Mouse (Mus musculus) bone marrow, adult 2 months (tissue): ENCODE data around the gene Ip6k1.

Experiments
- CTCF ChIP-seq: fragments of 200-500 bp; IDR thresholded peaks from 2 replicates; pipeline ENCODE4 v1.5.1; 2011; ENCODE audit warnings: low read length, control low read depth; ENCODE audit not compliant: control insufficient read depth, insufficient read depth
- POLR2A ChIP-seq: fragments of 200-500 bp; IDR thresholded peaks from 2 replicates; pipeline ENCODE4 v1.6.1; 2011; ENCODE audit warnings: low read depth, mild to moderate bottlenecking, control low read depth, low read length, borderline replicate concordance; ENCODE audit not compliant: control insufficient read depth

DNA sequence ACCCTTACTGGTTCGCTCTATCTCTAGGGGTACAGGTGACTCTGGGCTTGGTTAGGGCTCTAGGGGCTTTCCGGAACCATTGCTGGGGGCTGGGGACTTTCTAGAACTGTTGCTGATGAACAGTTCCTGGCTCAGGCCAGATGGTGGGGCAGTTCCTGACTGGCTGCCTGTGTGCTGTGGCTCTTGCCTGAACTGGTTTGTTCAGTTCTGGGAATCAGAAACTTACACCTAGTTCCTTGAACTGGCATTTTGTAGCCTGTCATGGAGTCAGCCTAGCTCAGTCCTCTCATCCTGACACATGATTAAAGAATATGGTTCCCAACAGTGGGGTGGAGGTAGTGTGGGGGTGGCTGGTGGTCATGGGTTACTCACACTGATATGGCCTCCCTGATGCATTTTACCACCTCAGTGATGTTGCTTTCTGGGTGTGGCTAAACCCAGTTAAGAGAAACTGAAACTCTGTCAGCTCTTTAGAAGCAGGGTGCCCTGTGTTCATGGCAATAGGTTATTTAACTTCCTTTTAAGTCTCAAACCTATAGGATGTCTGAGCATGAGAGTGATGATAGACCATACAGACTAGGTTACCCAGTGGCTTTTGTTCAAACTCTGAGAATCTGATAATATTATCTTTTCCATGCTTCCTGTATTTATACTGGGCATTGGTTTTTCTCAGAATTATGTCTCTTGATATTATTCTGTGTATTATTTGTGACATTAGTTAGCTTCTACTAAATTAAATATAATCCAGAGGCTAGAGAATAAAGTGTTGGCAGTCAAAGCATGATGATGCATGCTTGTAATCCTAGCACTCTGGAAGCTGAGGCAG lies 33.2 kb downstream of the Ip6k1 start:
- TF ChIP-seq CTCF, result no peak
- TF ChIP-seq POLR2A, result no peak
